Mouse (Mus musculus) testis, adult 2 months (tissue): ENCODE data around the gene Pawr.

Experiments
- CTCF ChIP-seq: fragments of 200-500 bp; IDR thresholded peaks from 2 replicates; pipeline ENCODE4 v1.5.1; 2012; ENCODE audit warnings: low read depth, mild to moderate bottlenecking, inconsistent platforms, low read length, moderate library complexity; ENCODE audit not compliant: control insufficient read depth, insufficient read depth, insufficient replicate concordance
- POLR2A ChIP-seq: fragments of 200-500 bp; IDR thresholded peaks from 2 replicates; pipeline ENCODE4 v1.6.1; 2012; ENCODE audit warnings: low read depth, mild to moderate bottlenecking, inconsistent platforms, low read length, moderate library complexity; ENCODE audit not compliant: control insufficient read depth

- TF ChIP-seq POLR2A (no peak), CTCF (no peak)
Observed at GRCm38 (mm10) chr10:108433976-108434375, 102.1 kb downstream of the Pawr start.
